Mouse (Mus musculus): ENCODE measurements around the gene Hecw2.

GRCm38 (mm10) chr1:53811919-53812318 lies 383.0 kb downstream of the Hecw2 start:
- TF ChIP-seq CTCF (IDR thresholded peaks at IDR 0.05; ENCODE audit: borderline replicate concordance, insufficient read depth, low read depth, low read length) (no peak), POLR2A (IDR thresholded peaks at IDR 0.05; ENCODE audit: borderline replicate concordance, insufficient read depth, low read length) (no peak)
